Mouse (Mus musculus) intestine, embryonic 14.5 days (tissue): ENCODE results near the gene Vcp. TPM values are rescaled to one million over a fixed set of nuclear protein-coding genes. Genes with fewer than 3 reads are reported as not detected.

Experiments
- ATAC-seq: fragments of 200-750 bp; cut with Nextera tagmentation; replicated peaks from 2 replicates; pipeline ENCODE4 v1.8.0; 2017; ENCODE audit warnings: low read depth, moderate number of reproducible peaks, moderate TSS enrichment, moderate library complexity; ENCODE audit not compliant: low FRiP score, low TSS enrichment
- DNase-seq: peaks from one replicate; pipeline ENCODE4 v3.0.0-alpha.2; 2018; ENCODE audit warnings: low spot score
- H3K27ac ChIP-seq: fragments of 300-500 bp; sonication (generic); 2 replicates; pipeline ENCODE4 v1.5.1; 2014; ENCODE audit warnings: low read depth, mild to moderate bottlenecking, control low read depth
- H3K27me3 ChIP-seq: fragments of 300-500 bp; sonication (generic); replicated peaks from 2 replicates; pipeline ENCODE4 v1.6.1; 2014; ENCODE audit warnings: low read length, control low read depth; ENCODE audit not compliant: control insufficient read depth, insufficient read depth
- H3K36me3 ChIP-seq: fragments of 300-500 bp; sonication (generic); 2 replicates; pipeline ENCODE4 v1.6.1; 2014; ENCODE audit warnings: low read length, control low read depth; ENCODE audit not compliant: control insufficient read depth, insufficient read depth
- H3K4me1 ChIP-seq: fragments of 300-500 bp; sonication (generic); replicated peaks from 2 replicates; pipeline ENCODE4 v1.6.1; 2014; ENCODE audit warnings: low read length, control low read depth, mixed read lengths; ENCODE audit not compliant: control insufficient read depth, insufficient read depth
- H3K4me2 ChIP-seq: fragments of 300-500 bp; sonication (generic); 2 replicates; pipeline ENCODE4 v1.6.1; 2014; ENCODE audit warnings: low read length
- H3K4me3 ChIP-seq: fragments of 300-500 bp; sonication (generic); 2 replicates; pipeline ENCODE4 v1.5.1; 2014; ENCODE audit warnings: low read depth, low read length, control low read depth, mixed read lengths
- H3K9ac ChIP-seq: fragments of 300-500 bp; sonication (generic); 2 replicates; pipeline ENCODE4 v1.6.1; 2014; ENCODE audit warnings: mild to moderate bottlenecking, low read length
- H3K9me3 ChIP-seq: fragments of 300-500 bp; sonication (generic); 2 replicates; pipeline ENCODE4 v1.6.1; 2016; ENCODE audit warnings: low read length, control low read depth; ENCODE audit not compliant: control insufficient read depth
- WGBS: fragments of 180-500 bp; shearing (Covaris S2); extraction: QIAGEN DNeasy Blood & Tissue Kit; methylation state at CpG from one replicate; pipeline ENCODE4 v1.1.7; 2014; 5-methylcytosine and 5-hydroxymethylcytosine counted together
- polyA plus RNA-seq: library from polyadenylated mRNA; unstranded; fragments of >200 nt; fragmentation: Nextera tagmentation; extraction: Ambion mirVana; gene quantifications from 2 replicates; pipeline ENCODE4 v1.2.1, GENCODE M21; 2014

The Vcp gene
- polyA plus RNA-seq, 1 experiment from 2014 or later: 481 TPM

GRCm38 (mm10) chr4:43040114-43040572 is 39.8 kb upstream of the Vcp start:
- H3K27ac ChIP-seq: no peak overlapping the region; the same call in 1 of the 2 replicates
- peak overlapping the region; percentile 74 for H3K4me2 ChIP-seq
- peak overlapping the region; percentile 64 for H3K4me3 ChIP-seq
- peaks cover 23% of the 10 kb centered on the region for H3K4me1 ChIP-seq
- peak overlapping the region; percentile 58 for H3K9ac ChIP-seq
- peak; percentile 98 for ATAC-seq
- H3K27me3 ChIP-seq: no peaks in the 10 kb centered on the region
- H3K36me3 ChIP-seq: 0 out of 2 replicates have a peak, but pooled peaks cover 11% of the 10 kb centered on the region
- peak; percentile 92 for DNase-seq
- H3K9me3 ChIP-seq: no peaks in the 10 kb centered on the region
- 0% methylated on average over 23 of the region's 25 CpGs for WGBS

- no peaks in the 10 kb centered on the region for H3K9me3 ChIP-seq
- no peak overlapping the region; the same call in 1 of the 2 replicates for H3K27ac ChIP-seq
- H3K36me3 ChIP-seq: 0 out of 2 replicates have a peak, but pooled peaks cover 15% of the 10 kb centered on the region
- no peaks in the 10 kb centered on the region for H3K27me3 ChIP-seq
- DNase-seq (peak; percentile 57), ATAC-seq (no peak; the same call in 1 of the 2 replicates)
- H3K9ac ChIP-seq: peak overlapping the region; percentile 58
- peaks cover 18% of the 10 kb centered on the region for H3K4me1 ChIP-seq
- WGBS: 4% methylated on average over 11 of the region's 11 CpGs
- peak overlapping the region; percentile 74 for H3K4me2 ChIP-seq
- peak overlapping the region; percentile 64 for H3K4me3 ChIP-seq
These were observed 39.3 kb upstream of the Vcp start for GRCm38 (mm10) chr4:43039609-43040008.

- peaks cover 10% of the 10 kb centered on the region for H3K4me1 ChIP-seq
- peaks cover 22% of the 10 kb centered on the region for H3K36me3 ChIP-seq
- peak overlapping the region; percentile 58 for H3K9ac ChIP-seq
- no peaks in the 10 kb centered on the region for H3K27me3 ChIP-seq
- peak overlapping the region; percentile 64 for H3K4me3 ChIP-seq
- WGBS: 46% methylated on average over 15 of the region's 15 CpGs
- no peak for ATAC-seq
- no peak overlapping the region for H3K27ac ChIP-seq
- no peak for DNase-seq
- no peaks in the 10 kb centered on the region for H3K9me3 ChIP-seq
- peak overlapping the region; percentile 74 for H3K4me2 ChIP-seq
These were observed 38.5 kb upstream of the Vcp start for GRCm38 (mm10) chr4:43038567-43039495.

GRCm38 (mm10) chr4:43037860-43038566 is 37.7 kb upstream of the Vcp start:
- Histone ChIP-seq H3K27ac (no peak overlapping the region), H3K9me3 (no peaks in the 10 kb centered on the region), H3K27me3 (no peaks in the 10 kb centered on the region), H3K36me3 (peaks cover 31% of the 10 kb centered on the region), H3K4me3 (no peak overlapping the region), H3K9ac (no peak overlapping the region), H3K4me1 (peaks cover 6% of the 10 kb centered on the region), H3K4me2 (no peak overlapping the region)
- 77% methylated on average over 4 of the region's 4 CpGs for WGBS
- ATAC-seq: no peak
- DNase-seq: no peak

- no peak overlapping the region for H3K4me3 ChIP-seq
- no peak overlapping the region for H3K27ac ChIP-seq
These were observed 36.0 kb upstream of the Vcp start for GRCm38 (mm10) chr4:43036356-43036755.

GRCm38 (mm10) chr4:43035851-43036250 is 35.5 kb upstream of the Vcp start:
- 85% methylated on average over 6 of the region's 6 CpGs for WGBS

More at GRCm38 (mm10) chr4:43036356-43036755, 36.0 kb upstream of the Vcp start:
- Histone ChIP-seq H3K9me3 (no peaks in the 10 kb centered on the region), H3K27me3 (no peaks in the 10 kb centered on the region), H3K9ac (no peak overlapping the region), H3K4me1 (peaks cover 10% of the 10 kb centered on the region), H3K4me2 (no peak overlapping the region), H3K36me3 (peaks cover 31% of the 10 kb centered on the region)
- ATAC-seq (no peak), DNase-seq (no peak)
- 80% methylated on average over 10 of the region's 10 CpGs for WGBS

GRCm38 (mm10) chr4:43033481-43033880 is 33.2 kb upstream of the Vcp start:
- Histone ChIP-seq H3K4me3 (no peak overlapping the region), H3K4me2 (no peak overlapping the region), H3K27me3 (no peaks in the 10 kb centered on the region), H3K4me1 (peaks cover 9% of the 10 kb centered on the region; the same call in 1 of the 2 replicates), H3K27ac (no peak overlapping the region), H3K9ac (no peak overlapping the region), H3K9me3 (no peaks in the 10 kb centered on the region), H3K36me3 (peaks cover 45% of the 10 kb centered on the region)
- ATAC-seq: no peak
- 82% methylated on average over 14 of the region's 14 CpGs for WGBS
- DNase-seq: no peak

More at GRCm38 (mm10) chr4:43035851-43036250, 35.5 kb upstream of the Vcp start:
- peaks cover 31% of the 10 kb centered on the region for H3K36me3 ChIP-seq
- no peak overlapping the region for H3K4me2 ChIP-seq
- no peaks in the 10 kb centered on the region for H3K27me3 ChIP-seq
- H3K9ac ChIP-seq: no peak overlapping the region
- peaks cover 10% of the 10 kb centered on the region for H3K4me1 ChIP-seq
- no peak overlapping the region for H3K27ac ChIP-seq
- DNase-seq: no peak
- no peak overlapping the region for H3K4me3 ChIP-seq
- no peak for ATAC-seq
- H3K9me3 ChIP-seq: no peaks in the 10 kb centered on the region

- no peak for ATAC-seq
These were observed 32.2 kb upstream of the Vcp start for GRCm38 (mm10) chr4:43032501-43032900.

More at GRCm38 (mm10) chr4:43032501-43032900, 32.2 kb upstream of the Vcp start:
- no peaks in the 10 kb centered on the region for H3K27me3 ChIP-seq
- H3K4me1 ChIP-seq: peaks cover 9% of the 10 kb centered on the region; the same call in 1 of the 2 replicates
- H3K9me3 ChIP-seq: no peaks in the 10 kb centered on the region
- H3K4me2 ChIP-seq: no peak overlapping the region
- H3K27ac ChIP-seq: no peak overlapping the region
- H3K9ac ChIP-seq: no peak overlapping the region
- DNase-seq: no peak
- no peak overlapping the region for H3K4me3 ChIP-seq
- peaks cover 55% of the 10 kb centered on the region for H3K36me3 ChIP-seq
- WGBS: 93% methylated on average over 1 of the region's 1 CpGs
